Mouse (Mus musculus): Measurements from ENCODE around the gene Lhx8. TPM values are rescaled to one million over a fixed set of nuclear protein-coding genes. Genes with fewer than 3 reads are reported as not detected.
A peak's percentile ranks its signal among the peaks of the same experiment; 100 is the strongest.

Gene Lhx8
- polyA plus RNA-seq, 1 experiment, result not detected

DNA sequence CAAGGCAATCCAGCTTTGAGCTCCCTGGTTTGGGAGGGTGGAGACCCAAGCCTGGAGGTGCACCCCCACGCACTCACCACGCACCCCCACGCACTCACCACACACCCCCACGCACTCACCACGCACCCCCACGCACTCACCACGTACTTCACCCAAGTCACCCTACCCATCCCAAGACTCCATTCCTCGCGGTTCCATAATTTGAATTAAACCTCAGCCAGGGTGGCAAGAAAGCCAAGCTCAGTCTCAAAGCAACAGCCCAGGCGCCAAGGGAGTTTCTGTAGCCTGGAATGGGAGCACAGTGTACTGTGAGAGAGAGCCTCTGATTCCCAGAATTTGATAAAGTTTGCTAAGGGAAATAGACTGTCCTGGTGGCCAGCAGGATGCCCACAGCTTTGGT is 4.3 kb upstream of the Lhx8 start:
- H3K4me3 ChIP-seq (replicated peaks), result no peak overlapping the region
- no peaks in the 10 kb centered on the region for H3K36me3 ChIP-seq (replicated peaks; ENCODE audit: low read length)
- peaks cover 4% of the 10 kb centered on the region; the same call in 1 of the 2 replicates for H3K9me3 ChIP-seq
- peaks cover 83% of the 10 kb centered on the region for H3K27me3 ChIP-seq (replicated peaks)
- H3K4me1 ChIP-seq, result peaks cover 33% of the 10 kb centered on the region
- TF ChIP-seq FLI1 (IDR thresholded peaks at IDR 0.05; ENCODE audit: low read length) (no peak), GATA1 (IDR thresholded peaks at IDR 0.05; ENCODE audit: borderline replicate concordance, low read length) (no peak)

GRCm38 (mm10) chr3:154333401-154333999 is 3.0 kb upstream of the Lhx8 start:
- Histone ChIP-seq H3K27me3 (replicated peaks) (peaks cover 89% of the 10 kb centered on the region), H3K9me3 (peaks cover 4% of the 10 kb centered on the region; the same call in 1 of the 2 replicates), H3K4me3 (replicated peaks) (peak overlapping the region; percentile 42), H3K4me1 (peaks cover 42% of the 10 kb centered on the region), H3K36me3 (replicated peaks; ENCODE audit: low read length) (no peaks in the 10 kb centered on the region)
- TF ChIP-seq FLI1 (IDR thresholded peaks at IDR 0.05; ENCODE audit: low read length), result no peak
- TF ChIP-seq GATA1 (IDR thresholded peaks at IDR 0.05; ENCODE audit: borderline replicate concordance, low read length), result no peak

- H3K9me3 ChIP-seq, result peaks cover 4% of the 10 kb centered on the region; the same call in 1 of the 2 replicates
These were observed 2.5 kb upstream of the Lhx8 start for GRCm38 (mm10) chr3:154332941-154333340.

GRCm38 (mm10) chr3:154332213-154332530 is 1.7 kb upstream of the Lhx8 start:
- no peak for TF ChIP-seq GATA1 (IDR thresholded peaks at IDR 0.05; ENCODE audit: borderline replicate concordance, low read length)
- TF ChIP-seq FLI1 (IDR thresholded peaks at IDR 0.05; ENCODE audit: low read length), result no peak
- H3K27me3 ChIP-seq (replicated peaks), result peaks cover 96% of the 10 kb centered on the region

More at GRCm38 (mm10) chr3:154332941-154333340, 2.5 kb upstream of the Lhx8 start:
- Histone ChIP-seq H3K36me3 (replicated peaks; ENCODE audit: low read length) (no peaks in the 10 kb centered on the region), H3K4me3 (replicated peaks) (no peak overlapping the region), H3K27me3 (replicated peaks) (peaks cover 95% of the 10 kb centered on the region), H3K4me1 (peaks cover 47% of the 10 kb centered on the region)
- TF ChIP-seq GATA1 (IDR thresholded peaks at IDR 0.05; ENCODE audit: borderline replicate concordance, low read length) (no peak), FLI1 (IDR thresholded peaks at IDR 0.05; ENCODE audit: low read length) (no peak)

DNA sequence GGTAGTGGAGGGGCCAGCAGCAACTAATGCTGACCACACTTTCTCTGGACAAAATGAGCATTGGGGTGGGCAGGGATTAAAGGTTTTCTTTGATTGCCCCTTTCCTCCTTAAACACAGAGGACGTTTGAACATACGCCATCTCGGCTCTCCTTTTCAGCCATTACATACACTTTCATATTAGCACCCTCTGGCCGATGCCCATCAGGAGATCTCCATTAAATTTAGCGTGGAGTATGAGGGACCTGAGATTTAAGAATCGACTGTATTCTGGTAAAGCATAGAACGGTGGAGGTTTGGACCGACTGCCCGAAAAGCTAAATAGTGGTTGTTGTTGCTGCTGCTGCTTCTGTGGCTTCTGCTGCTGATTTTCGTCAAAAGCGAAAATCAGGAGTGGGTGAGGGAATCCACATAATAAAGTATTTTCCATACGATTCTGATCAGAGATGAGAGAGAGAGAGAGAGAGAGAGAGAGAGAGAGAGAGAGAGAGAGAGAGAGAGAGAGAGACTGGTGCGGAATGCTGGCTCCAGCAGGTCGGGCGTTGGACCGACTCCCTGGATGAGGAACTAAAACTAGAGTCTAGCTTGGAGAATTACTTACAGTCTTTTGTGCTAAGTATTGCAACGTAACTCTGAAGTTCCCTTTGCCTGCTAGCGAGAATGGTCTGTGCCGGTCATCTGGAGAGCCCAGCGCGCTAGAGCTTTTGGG is 1.2 kb upstream of the Lhx8 start:
- Histone ChIP-seq H3K4me1 (peaks cover 51% of the 10 kb centered on the region), H3K4me3 (replicated peaks) (peak overlapping the region; percentile 88), H3K27me3 (replicated peaks) (peaks cover 98% of the 10 kb centered on the region), H3K36me3 (replicated peaks; ENCODE audit: low read length) (no peaks in the 10 kb centered on the region), H3K9me3 (peaks cover 7% of the 10 kb centered on the region; the same call in 1 of the 2 replicates)
- TF ChIP-seq GATA1 (IDR thresholded peaks at IDR 0.05; ENCODE audit: borderline replicate concordance, low read length) (no peak), FLI1 (IDR thresholded peaks at IDR 0.05; ENCODE audit: low read length) (no peak)

More at GRCm38 (mm10) chr3:154332213-154332530, 1.7 kb upstream of the Lhx8 start:
- Histone ChIP-seq H3K4me3 (replicated peaks) (peak overlapping the region; percentile 88), H3K4me1 (peaks cover 51% of the 10 kb centered on the region), H3K36me3 (replicated peaks; ENCODE audit: low read length) (no peaks in the 10 kb centered on the region), H3K9me3 (peaks cover 7% of the 10 kb centered on the region; the same call in 1 of the 2 replicates)

DNA sequence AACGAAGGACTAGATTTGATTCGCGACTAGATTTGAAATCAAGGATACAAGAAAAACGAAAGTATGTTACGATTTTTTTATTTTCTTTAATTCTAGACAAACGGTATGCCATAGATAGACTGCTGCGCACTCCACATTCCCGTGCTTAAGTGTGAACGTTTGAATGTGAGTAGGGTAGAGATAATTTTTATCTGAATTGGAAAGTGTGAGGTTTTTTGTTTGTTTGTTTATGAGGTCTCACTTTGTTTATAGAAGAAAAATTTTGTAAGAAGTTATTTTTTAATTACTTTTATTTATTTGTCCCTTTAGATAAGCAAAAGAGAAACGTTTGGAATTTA is 513 bp upstream of the Lhx8 start:
- peaks cover 7% of the 10 kb centered on the region; the same call in 1 of the 2 replicates for H3K9me3 ChIP-seq
- peaks cover 98% of the 10 kb centered on the region for H3K27me3 ChIP-seq (replicated peaks)
- H3K36me3 ChIP-seq (replicated peaks; ENCODE audit: low read length), result no peaks in the 10 kb centered on the region
- peaks cover 51% of the 10 kb centered on the region for H3K4me1 ChIP-seq
- H3K4me3 ChIP-seq (replicated peaks), result peak overlapping the region; percentile 89
- no peak for TF ChIP-seq FLI1 (IDR thresholded peaks at IDR 0.05; ENCODE audit: low read length)
- TF ChIP-seq GATA1 (IDR thresholded peaks at IDR 0.05; ENCODE audit: borderline replicate concordance, low read length), result no peak

GRCm38 (mm10) chr3:154329323-154330180 is 907 bp downstream of the Lhx8 start:
- TF ChIP-seq FLI1 (IDR thresholded peaks at IDR 0.05; ENCODE audit: low read length), result no peak
- Histone ChIP-seq H3K9me3 (peaks cover 7% of the 10 kb centered on the region; the same call in 1 of the 2 replicates), H3K4me3 (replicated peaks) (peak overlapping the region; percentile 89)

GRCm38 (mm10) chr3:154328721-154329322 is 1.6 kb downstream of the Lhx8 start:
- Histone ChIP-seq H3K9me3 (peaks cover 7% of the 10 kb centered on the region; the same call in 1 of the 2 replicates), H3K4me3 (replicated peaks) (peak overlapping the region; percentile 89), H3K4me1 (peaks cover 50% of the 10 kb centered on the region), H3K27me3 (replicated peaks) (peaks cover 93% of the 10 kb centered on the region), H3K36me3 (replicated peaks; ENCODE audit: low read length) (no peaks in the 10 kb centered on the region)
- TF ChIP-seq FLI1 (IDR thresholded peaks at IDR 0.05; ENCODE audit: low read length) (no peak), GATA1 (IDR thresholded peaks at IDR 0.05; ENCODE audit: borderline replicate concordance, low read length) (no peak)

More at GRCm38 (mm10) chr3:154329323-154330180, 907 bp downstream of the Lhx8 start:
- H3K27me3 ChIP-seq (replicated peaks), result peaks cover 97% of the 10 kb centered on the region
- H3K4me1 ChIP-seq, result peaks cover 51% of the 10 kb centered on the region
- H3K36me3 ChIP-seq (replicated peaks; ENCODE audit: low read length), result no peaks in the 10 kb centered on the region
